Mouse (Mus musculus) myocyte (in vitro differentiated cells): ENCODE results near the gene P2ry6.
A peak's percentile ranks its signal among the peaks of the same experiment; 100 is the strongest.

Experiments
- E2F4 ChIP-seq: IDR thresholded peaks from one replicate; pipeline ENCODE4 v1.6.1; 2011; ENCODE audit warnings: mild to moderate bottlenecking, control low read depth, moderate library complexity; ENCODE audit not compliant: insufficient read depth
- MAX ChIP-seq: IDR thresholded peaks from one replicate; pipeline ENCODE4 v1.6.1; 2011; ENCODE audit warnings: low read depth, mild to moderate bottlenecking, control low read depth
- MYOD1 ChIP-seq, 3 experiments: IDR thresholded peaks; one replicate each; pipeline ENCODE4 v1.6.1; 2011; ENCODE audit warnings: control low read depth in 2 of 3, low read depth in 2 of 3, mild to moderate bottlenecking in 2 of 3, moderate library complexity in 1 of 3; ENCODE audit not compliant: insufficient read length in 2 of 3, control insufficient read depth in 1 of 3
- MYOG ChIP-seq, 3 experiments: IDR thresholded peaks; one replicate each; pipeline ENCODE4 v1.6.1; 2011; ENCODE audit warnings: control low read depth in 2 of 3, low read depth in 2 of 3, mild to moderate bottlenecking in 2 of 3; ENCODE audit not compliant: insufficient read length in 2 of 3, control insufficient read depth in 1 of 3, insufficient read depth in 1 of 3
- POLR2A ChIP-seq: IDR thresholded peaks from one replicate; pipeline ENCODE4 v1.6.1; 2011; ENCODE audit warnings: low read depth, mild to moderate bottlenecking, control low read depth, moderate library complexity; ENCODE audit not compliant: insufficient read length
- POLR2AphosphoS2 ChIP-seq: IDR thresholded peaks from one replicate; pipeline ENCODE4 v1.6.1; 2011; ENCODE audit warnings: low read depth, control low read depth; ENCODE audit not compliant: insufficient read length
- TCF12 ChIP-seq: IDR thresholded peaks from one replicate; pipeline ENCODE4 v1.6.1; 2011; ENCODE audit warnings: mild to moderate bottlenecking, control low read depth; ENCODE audit not compliant: poor library complexity, insufficient read depth, severe bottlenecking
- TCF3 ChIP-seq: IDR thresholded peaks from one replicate; pipeline ENCODE4 v1.6.1; 2011; ENCODE audit warnings: low read depth, control low read depth; ENCODE audit not compliant: insufficient read length
- USF1 ChIP-seq: IDR thresholded peaks from one replicate; pipeline ENCODE4 v1.6.1; 2011; ENCODE audit warnings: low read depth, mild to moderate bottlenecking, control low read depth, moderate library complexity

- TF ChIP-seq USF1 (no peak), POLR2A (no peak), TCF3 (no peak), POLR2AphosphoS2 (no peak), MYOG (IDR thresholded peaks at IDR 0.05; ENCODE audit: control insufficient read depth in 1 of 3, insufficient read depth in 1 of 3, insufficient read length in 2 of 3, low read depth in 2 of 3) (peak in 1 of 3 experiments; percentile 20), MAX (no peak), TCF12 (no peak), E2F4 (no peak), MYOD1 (IDR thresholded peaks at IDR 0.05; ENCODE audit: control insufficient read depth in 1 of 3, insufficient read length in 2 of 3, low read depth in 2 of 3) (peak in 2 of 3 experiments; percentile 39 to 45)
These were observed 48.0 kb downstream of the P2ry6 start for GRCm38 (mm10) chr7:100926311-100926923.
